Mouse (Mus musculus) CD4-positive, CD25-positive, alpha-beta regulatory T cell, adult 4 months (primary cell): ENCODE measurements around the gene Gimap8. TPM values are rescaled to one million over a fixed set of nuclear protein-coding genes. Genes with fewer than 3 reads are reported as not detected.
"Not testable (repeated sequence)": the region's sequence is repeated elsewhere in the genome, so short reads cannot be mapped to it uniquely, and the experiment has no call there.

Experiments
- ATAC-seq: one replicate; pipeline ENCODE4 v1.8.0; 2017
- polyA plus RNA-seq, 2 experiments: library from polyadenylated mRNA; unstranded; fragments of 100-300 nt; shearing (Covaris generic); gene quantifications; one replicate each; pipeline ENCODE4 v1.2.1; 2017

Gimap8 gene
- 100 to 1,000 TPM; 149 to 213 TPM for polyA plus RNA-seq

GRCm38 (mm10) chr6:48646995-48647394, at the start of gene Gimap8:
Gene Gimap8 (plus strand): TSS chr6:48647234.
- peak; percentile 89 for ATAC-seq

- ATAC-seq, result no peak
These were observed 46.4 kb upstream of the Gimap8 start for GRCm38 (mm10) chr6:48600594-48600993.

- peak; percentile 97 for ATAC-seq
These were observed 45.6 kb upstream of the Gimap8 start, which contains the start of gene Zfp775 for GRCm38 (mm10) chr6:48601271-48602079. Gene Zfp775 (plus strand): TSS chr6:48602063.

- peak; percentile 65 for ATAC-seq
These were observed 44.8 kb upstream of the Gimap8 start for GRCm38 (mm10) chr6:48602080-48602741.

- no peak for ATAC-seq
These were observed 38.9 kb upstream of the Gimap8 start for GRCm38 (mm10) chr6:48608124-48608523.

GRCm38 (mm10) chr6:48609512-48609911, 37.5 kb upstream of the Gimap8 start:
- no peak for ATAC-seq

- no peak for ATAC-seq
These were observed 36.4 kb upstream of the Gimap8 start for GRCm38 (mm10) chr6:48610657-48611056.

GRCm38 (mm10) chr6:48613464-48613863, 33.6 kb upstream of the Gimap8 start:
- ATAC-seq, result no peak

- no peak for ATAC-seq
These were observed 32.3 kb upstream of the Gimap8 start for GRCm38 (mm10) chr6:48614756-48615155.

GRCm38 (mm10) chr6:48620031-48620430, 27.0 kb upstream of the Gimap8 start:
- no peak for ATAC-seq

GRCm38 (mm10) chr6:48622186-48622843, 24.7 kb upstream of the Gimap8 start:
- ATAC-seq, result not testable (repeated sequence)

- ATAC-seq, result no peak
These were observed 23.6 kb upstream of the Gimap8 start for GRCm38 (mm10) chr6:48623460-48623859.

- ATAC-seq, result no peak
These were observed 20.6 kb upstream of the Gimap8 start, which contains the start of gene AI854703 for GRCm38 (mm10) chr6:48626464-48626863. Gene AI854703 (plus strand): TSS chr6:48626764.

- peak; percentile 53 for ATAC-seq
These were observed 20.1 kb upstream of the Gimap8 start for GRCm38 (mm10) chr6:48626984-48627383.

- ATAC-seq, result no peak
These were observed 19.5 kb upstream of the Gimap8 start for GRCm38 (mm10) chr6:48627511-48627924.

- ATAC-seq, result no peak
These were observed 18.7 kb upstream of the Gimap8 start for GRCm38 (mm10) chr6:48628377-48628776.

GRCm38 (mm10) chr6:48628808-48629660, 18.0 kb upstream of the Gimap8 start:
- ATAC-seq, result peak; percentile 79

- no peak for ATAC-seq
These were observed 17.4 kb upstream of the Gimap8 start for GRCm38 (mm10) chr6:48629661-48630034.

- ATAC-seq, result no peak
These were observed 16.2 kb upstream of the Gimap8 start for GRCm38 (mm10) chr6:48630831-48631230.

- no peak for ATAC-seq
These were observed 11.9 kb upstream of the Gimap8 start for GRCm38 (mm10) chr6:48635105-48635504.

GRCm38 (mm10) chr6:48636515-48636914, 10.5 kb upstream of the Gimap8 start:
- no peak for ATAC-seq

- ATAC-seq, result no peak
These were observed 9.1 kb upstream of the Gimap8 start for GRCm38 (mm10) chr6:48637811-48638500.
